Mouse (Mus musculus) heart, postnatal 0 days (tissue): ENCODE data around the gene Actn2. TPM values are rescaled to one million over a fixed set of nuclear protein-coding genes. Genes with fewer than 3 reads are reported as not detected.

Experiments used
- ATAC-seq: fragments of 200-750 bp; cut with Nextera tagmentation; 2 replicates; pipeline ENCODE4 v1.8.0; 2017; ENCODE audit warnings: low read depth, moderate number of reproducible peaks, moderate library complexity; ENCODE audit not compliant: insufficient read depth
- DNase-seq: peaks from one replicate; pipeline ENCODE4 v3.0.0-alpha.2; 2016; ENCODE audit warnings: low spot score
- H3K27ac ChIP-seq: fragments of 300-500 bp; sonication (generic); 2 replicates; pipeline ENCODE4 v1.5.1; 2014; ENCODE audit warnings: low read depth, mild to moderate bottlenecking
- H3K27me3 ChIP-seq: fragments of 300-500 bp; sonication (generic); 2 replicates; pipeline ENCODE4 v1.6.1; 2014; ENCODE audit warnings: low read length, mixed read lengths; ENCODE audit not compliant: control insufficient read depth, insufficient read depth
- H3K36me3 ChIP-seq: fragments of 300-500 bp; sonication (generic); replicated peaks from 2 replicates; pipeline ENCODE4 v1.6.1; 2014; ENCODE audit warnings: low read length, mixed read lengths; ENCODE audit not compliant: control insufficient read depth, insufficient read depth
- H3K4me1 ChIP-seq: fragments of 300-500 bp; sonication (generic); 2 replicates; pipeline ENCODE4 v1.6.1; 2014; ENCODE audit warnings: antibody characterized with exemption; ENCODE audit not compliant: control insufficient read depth, insufficient read depth
- H3K4me2 ChIP-seq: fragments of 300-500 bp; sonication (generic); 2 replicates; pipeline ENCODE4 v1.6.1; 2014; ENCODE audit warnings: low read depth, mild to moderate bottlenecking, low read length, moderate library complexity
- H3K4me3 ChIP-seq: fragments of 300-500 bp; sonication (generic); 2 replicates; pipeline ENCODE4 v1.5.1; 2014; ENCODE audit warnings: low read depth, low read length
- H3K9ac ChIP-seq: fragments of 300-500 bp; sonication (generic); replicated peaks from 2 replicates; pipeline ENCODE4 v1.6.1; 2014; ENCODE audit warnings: low read depth, low read length, mixed read lengths
- H3K9me3 ChIP-seq: fragments of 300-500 bp; sonication (generic); replicated peaks from 2 replicates; pipeline ENCODE4 v1.6.1; 2016; ENCODE audit warnings: low read length; ENCODE audit not compliant: control insufficient read depth
- CTCF ChIP-seq: IDR thresholded peaks from 2 replicates; pipeline ENCODE4 v1.5.1; 2016; ENCODE audit warnings: antibody characterized with exemption, control low read depth, low read depth
- EP300 ChIP-seq: IDR thresholded peaks from 2 replicates; pipeline ENCODE4 v1.6.1; 2016; ENCODE audit warnings: antibody characterized with exemption, low read depth
- WGBS: fragments of 180-500 bp; shearing (Covaris S2); extraction: QIAGEN DNeasy Blood & Tissue Kit; methylation state at CpG from one replicate; pipeline ENCODE4 v1.1.7; 2014; 5-methylcytosine and 5-hydroxymethylcytosine counted together
- polyA plus RNA-seq: library from polyadenylated mRNA; unstranded; fragments of >200 nt; fragmentation: Nextera tagmentation; extraction: Ambion mirVana; gene quantifications from 2 replicates; pipeline ENCODE4 v1.2.1, GENCODE M21; 2015
- total RNA-seq: library from RNA; depleted of rRNA; stranded (reverse); fragments of >200 nt; gene quantifications from 2 replicates; pipeline ENCODE4 v1.2.3, GENCODE M21; 2014; ENCODE audit warnings: low replicate concordance

Gene Actn2
- total and polyA plus RNA-seq, 2 experiments from 2014 or later = 1,276 to 2,143 TPM

DNA sequence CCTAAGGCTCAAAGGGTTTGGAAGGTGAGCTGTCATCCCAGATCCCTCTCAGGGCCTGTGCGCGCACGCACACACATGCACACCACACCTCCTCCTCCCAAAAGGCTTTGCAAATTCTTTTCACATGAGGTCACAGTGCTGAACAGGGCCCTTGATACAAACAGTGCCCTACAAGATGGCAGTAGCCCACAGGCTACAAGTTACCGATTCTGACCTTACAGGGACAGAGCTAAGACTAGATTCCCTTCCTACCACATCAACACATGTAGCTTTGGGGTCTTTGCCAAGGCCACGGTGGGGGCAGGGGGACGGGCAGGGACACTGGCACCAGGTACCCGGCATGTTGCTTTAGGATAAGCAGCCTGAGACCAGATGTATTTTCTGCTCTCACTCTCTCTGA, 46.8 kb downstream of the Actn2 start:
- peak; percentile 92 for ATAC-seq
- no peaks in the 10 kb centered on the region for H3K27me3 ChIP-seq
- H3K36me3 ChIP-seq = peaks cover 85% of the 10 kb centered on the region
- H3K9ac ChIP-seq = no peak overlapping the region
- 27% methylated on average over 7 of the region's 7 CpGs for WGBS
- peak overlapping the region; percentile 93 for H3K27ac ChIP-seq
- peak; percentile 81 for DNase-seq
- no peak overlapping the region for H3K4me3 ChIP-seq
- H3K4me2 ChIP-seq = no peak overlapping the region
- H3K9me3 ChIP-seq = no peaks in the 10 kb centered on the region
- TF ChIP-seq EP300 = peak; percentile 63; the same call in 1 of the 2 replicates
- TF ChIP-seq CTCF = no peak
- no peaks in the 10 kb centered on the region for H3K4me1 ChIP-seq

DNA sequence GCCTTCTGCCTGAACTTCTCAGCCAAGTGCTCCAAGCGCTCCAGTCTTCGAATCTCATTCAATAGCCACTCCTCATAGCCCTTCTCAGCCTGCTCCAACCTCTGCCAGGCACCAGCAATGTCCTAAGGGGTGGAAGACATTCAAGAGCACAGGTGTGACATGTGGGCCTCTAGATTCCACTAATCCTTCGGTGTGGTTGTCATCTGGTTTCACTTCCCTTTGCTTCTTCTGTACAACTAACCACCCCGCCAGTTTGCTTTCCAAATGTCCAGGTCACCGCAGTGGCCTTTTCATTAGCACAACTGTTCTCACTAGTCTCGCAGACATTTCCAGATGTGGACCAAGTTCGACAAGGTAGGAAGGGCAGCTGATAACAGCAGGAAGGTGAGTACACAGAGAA, 49.9 kb downstream of the Actn2 start:
- DNase-seq = no peak
- no peak overlapping the region for H3K4me2 ChIP-seq
- 0 out of 2 replicates have a peak overlapping the region, but pooled peaks have one; percentile 4 for H3K27ac ChIP-seq
- H3K36me3 ChIP-seq = peaks cover 81% of the 10 kb centered on the region
- no peak overlapping the region for H3K4me3 ChIP-seq
- H3K9ac ChIP-seq = no peak overlapping the region
- no peak for ATAC-seq
- WGBS = 85% methylated on average over 7 of the region's 7 CpGs
- TF ChIP-seq CTCF (no peak), EP300 (no peak)
- no peaks in the 10 kb centered on the region for H3K27me3 ChIP-seq
- no peaks in the 10 kb centered on the region for H3K4me1 ChIP-seq
- H3K9me3 ChIP-seq = no peaks in the 10 kb centered on the region

DNA sequence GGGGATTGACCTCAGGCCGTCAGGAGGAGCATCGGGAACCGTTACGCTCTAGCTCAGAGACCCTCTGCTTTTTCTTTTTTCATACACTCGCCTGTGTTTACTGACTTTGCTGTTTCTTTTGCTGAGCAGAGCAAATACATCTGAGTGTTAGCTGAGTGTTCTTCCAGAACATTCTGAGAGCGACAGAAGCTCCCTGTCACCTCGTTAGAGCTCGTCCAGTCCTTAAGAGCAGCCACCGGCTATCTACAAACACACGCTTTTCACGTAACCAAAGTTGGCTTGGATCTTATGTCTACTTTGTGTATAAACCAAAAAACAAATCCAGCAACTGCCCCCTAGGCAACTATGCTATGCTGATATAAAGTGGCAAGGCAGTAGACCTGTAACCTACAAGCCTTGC, 56.0 kb downstream of the Actn2 start:
- Histone ChIP-seq H3K9me3 (no peaks in the 10 kb centered on the region), H3K27ac (peak overlapping the region; percentile 92), H3K36me3 (peaks cover 81% of the 10 kb centered on the region), H3K4me3 (no peak overlapping the region), H3K27me3 (no peaks in the 10 kb centered on the region), H3K9ac (no peak overlapping the region), H3K4me1 (peaks cover 3% of the 10 kb centered on the region; the same call in 1 of the 2 replicates), H3K4me2 (no peak overlapping the region)
- TF ChIP-seq CTCF (no peak), EP300 (no peak)
- DNase-seq = no peak
- 0 out of 2 replicates have a peak, but pooled peaks have one; percentile 4 for ATAC-seq
- 55% methylated on average over 11 of the region's 11 CpGs for WGBS

DNA sequence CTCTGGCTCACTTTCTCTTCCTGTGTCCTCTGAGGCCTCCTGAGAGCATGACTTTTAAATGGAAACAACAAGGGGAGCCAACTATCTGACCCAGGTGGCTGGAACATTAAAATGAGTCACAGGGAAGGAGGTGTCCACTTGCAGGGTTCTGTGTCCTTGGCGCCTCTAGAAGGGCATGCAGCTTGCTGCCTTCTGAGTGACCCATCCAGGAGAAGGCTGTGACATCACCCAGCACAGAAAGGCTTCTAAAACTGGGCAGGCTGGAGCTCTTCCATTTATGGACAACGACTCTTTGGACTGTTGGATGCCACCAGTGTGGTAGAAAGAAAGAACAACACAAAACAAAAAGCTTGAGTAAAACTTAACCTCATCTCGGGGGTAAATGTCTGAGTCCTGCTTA, 56.7 kb downstream of the Actn2 start:
- 32% methylated on average over 3 of the region's 3 CpGs for WGBS
- TF ChIP-seq CTCF (no peak), EP300 (peak; percentile 47; the same call in 1 of the 2 replicates)
- no peaks in the 10 kb centered on the region for H3K27me3 ChIP-seq
- H3K4me1 ChIP-seq = peaks cover 3% of the 10 kb centered on the region; the same call in 1 of the 2 replicates
- no peak overlapping the region for H3K4me2 ChIP-seq
- H3K9me3 ChIP-seq = no peaks in the 10 kb centered on the region
- DNase-seq = peak; percentile 92
- H3K36me3 ChIP-seq = peaks cover 78% of the 10 kb centered on the region
- H3K4me3 ChIP-seq = no peak overlapping the region
- peak; percentile 92 for ATAC-seq
- no peak overlapping the region for H3K9ac ChIP-seq
- peak overlapping the region; percentile 92 for H3K27ac ChIP-seq

DNA sequence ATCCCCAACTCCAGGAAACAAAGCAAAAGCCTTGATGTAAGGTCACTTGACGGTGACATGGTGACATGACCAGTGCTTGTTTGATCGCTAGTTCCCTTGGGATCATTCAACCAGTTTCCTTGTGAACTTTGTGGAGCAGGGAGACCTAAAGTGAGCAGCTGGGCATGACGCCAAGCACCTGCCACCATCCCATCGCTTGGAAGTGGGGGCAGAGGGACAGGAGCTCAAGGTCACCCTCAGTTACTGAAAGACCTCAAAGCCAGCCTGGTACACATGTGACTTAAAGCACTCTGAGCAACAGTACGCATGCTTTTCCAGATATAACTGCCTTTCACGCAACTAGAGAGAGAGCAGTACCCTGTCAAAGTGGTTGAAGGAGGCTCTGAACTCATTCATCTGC, 65.8 kb downstream of the Actn2 start:
- Histone ChIP-seq H3K9me3 (no peaks in the 10 kb centered on the region), H3K9ac (no peak overlapping the region), H3K4me3 (no peak overlapping the region), H3K4me2 (no peak overlapping the region), H3K4me1 (no peaks in the 10 kb centered on the region), H3K27me3 (no peaks in the 10 kb centered on the region), H3K27ac (peak overlapping the region; percentile 90), H3K36me3 (peaks cover 81% of the 10 kb centered on the region)
- WGBS = 26% methylated on average over 6 of the region's 6 CpGs
- no peak for TF ChIP-seq CTCF
- no peak for TF ChIP-seq EP300
- peak; percentile 93 for DNase-seq
- peak; percentile 84 for ATAC-seq

DNA sequence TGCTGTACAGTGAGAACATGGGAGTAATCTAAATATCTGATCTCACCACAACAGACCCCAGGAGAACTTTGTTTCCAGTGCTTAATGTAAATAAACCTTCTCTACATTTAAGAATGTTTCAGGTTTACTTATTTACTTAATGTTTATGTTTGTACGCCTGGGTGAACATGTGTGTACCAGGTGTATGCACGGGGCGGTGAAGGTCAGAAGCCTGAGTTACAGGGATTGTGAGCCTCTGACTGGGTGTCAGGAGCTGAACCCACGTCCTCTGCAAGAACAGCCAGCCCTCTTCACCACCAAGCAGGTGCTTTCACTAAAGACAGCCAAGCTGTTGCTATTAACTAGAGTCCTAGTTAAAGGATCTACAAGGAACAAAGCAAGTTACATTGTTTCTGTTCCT, 66.3 kb downstream of the Actn2 start:
- ATAC-seq = no peak
- Histone ChIP-seq H3K9ac (no peak overlapping the region), H3K27ac (peak overlapping the region; percentile 90), H3K36me3 (peaks cover 85% of the 10 kb centered on the region), H3K9me3 (no peaks in the 10 kb centered on the region), H3K4me1 (no peaks in the 10 kb centered on the region), H3K27me3 (no peaks in the 10 kb centered on the region), H3K4me2 (no peak overlapping the region), H3K4me3 (no peak overlapping the region)
- no peak for TF ChIP-seq CTCF
- TF ChIP-seq EP300 = 0 out of 2 replicates have a peak, but pooled peaks have one; percentile 2
- WGBS = 75% methylated on average over 4 of the region's 4 CpGs
- DNase-seq = no peak
